Mouse (Mus musculus) heart, adult 8-10 months (tissue): ENCODE data around the gene Donson. TPM values are rescaled to one million over a fixed set of nuclear protein-coding genes. Genes with fewer than 3 reads are reported as not detected.

ENCODE experiments used
- DNase-seq: peaks from one replicate; pipeline ENCODE4 v3.0.0; 2022; ENCODE audit warnings: low spot score
- total RNA-seq, 4 experiments: library from RNA; stranded (reverse); gene quantifications; 2 replicates each; pipeline ENCODE4 v1.2.4; 2022

Donson gene
- total RNA-seq, 4 experiments from 2014 or later: 2.9 to 6.0 (median 3.5) TPM

DNA sequence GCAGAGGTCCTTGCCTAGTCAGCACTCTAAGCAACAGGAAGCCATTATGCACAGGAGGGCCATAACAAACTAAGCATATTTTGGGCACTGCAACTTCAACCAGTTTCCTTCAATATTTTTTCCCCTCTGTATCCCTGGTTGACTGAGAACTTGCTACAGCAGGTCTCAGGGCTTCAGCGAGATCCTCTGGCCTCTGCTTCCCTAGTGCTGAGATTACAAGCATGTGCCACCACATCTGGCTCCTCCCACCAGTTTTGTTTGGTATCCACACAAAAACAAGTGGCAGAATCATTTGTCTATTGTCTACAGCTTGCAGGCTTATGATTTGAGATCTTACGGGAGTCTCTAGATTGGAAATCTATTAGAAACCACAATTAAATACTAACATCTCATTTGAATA lies 43.7 kb downstream of the Donson start:
- no peak for DNase-seq

DNA sequence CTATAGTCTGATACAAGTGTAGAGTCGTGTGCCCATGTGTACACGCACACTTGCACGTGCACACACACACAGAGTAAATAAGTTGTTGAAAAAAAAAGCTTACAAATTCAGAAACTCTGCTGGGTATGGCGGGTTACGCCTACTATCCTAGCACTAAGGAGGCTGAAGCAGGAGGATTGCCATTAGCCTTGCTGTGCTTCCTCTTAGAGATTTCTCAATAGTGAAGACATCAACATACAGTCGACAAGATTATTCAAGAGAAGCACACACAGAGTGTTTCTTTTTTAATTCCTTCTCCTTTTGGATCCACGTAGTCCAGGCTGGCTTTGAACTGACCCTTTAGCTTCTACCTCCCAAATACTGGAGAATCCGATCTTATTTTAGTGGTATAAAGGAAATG lies 48.4 kb downstream of the Donson start:
- DNase-seq: no peak

DNA sequence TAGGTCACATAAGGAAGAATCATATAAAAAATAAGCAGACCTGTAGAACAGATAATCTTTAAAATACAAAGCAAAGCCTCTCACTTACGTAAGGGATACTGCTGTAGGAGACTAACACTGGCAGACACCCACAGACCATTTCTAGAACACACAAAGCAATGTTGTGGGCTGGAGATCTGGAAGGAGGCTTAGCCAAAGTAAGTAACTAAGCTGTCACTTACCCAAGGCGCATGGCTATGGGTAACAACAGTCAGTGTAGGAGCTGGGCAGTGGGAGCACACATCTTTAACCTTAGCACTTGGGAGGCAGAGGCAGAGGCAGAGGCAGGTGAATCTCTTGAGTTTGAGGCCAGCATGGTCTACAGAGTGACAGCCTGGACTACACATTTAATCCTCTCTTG lies 48.9 kb downstream of the Donson start:
- DNase-seq: no peak

DNA sequence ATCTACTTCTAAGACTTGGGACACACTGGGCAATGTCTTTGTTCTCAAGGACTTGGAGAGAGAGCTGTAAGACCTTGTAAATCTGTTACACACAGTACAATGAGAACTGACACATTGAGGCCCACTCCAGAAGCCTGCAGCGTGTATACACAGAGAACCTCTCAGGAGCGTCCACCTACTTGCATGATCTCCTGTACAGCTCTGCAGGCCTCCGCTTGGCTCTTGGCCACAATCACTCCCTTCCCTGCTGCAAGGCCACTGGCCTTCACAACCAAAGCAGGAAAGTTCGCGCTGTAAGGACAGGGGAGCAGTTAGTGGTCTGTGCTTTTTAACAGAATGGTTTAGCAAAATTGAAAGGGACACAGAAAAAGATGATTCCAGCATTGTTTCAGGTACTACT lies 49.4 kb downstream of the Donson start:
- DNase-seq: no peak

DNA sequence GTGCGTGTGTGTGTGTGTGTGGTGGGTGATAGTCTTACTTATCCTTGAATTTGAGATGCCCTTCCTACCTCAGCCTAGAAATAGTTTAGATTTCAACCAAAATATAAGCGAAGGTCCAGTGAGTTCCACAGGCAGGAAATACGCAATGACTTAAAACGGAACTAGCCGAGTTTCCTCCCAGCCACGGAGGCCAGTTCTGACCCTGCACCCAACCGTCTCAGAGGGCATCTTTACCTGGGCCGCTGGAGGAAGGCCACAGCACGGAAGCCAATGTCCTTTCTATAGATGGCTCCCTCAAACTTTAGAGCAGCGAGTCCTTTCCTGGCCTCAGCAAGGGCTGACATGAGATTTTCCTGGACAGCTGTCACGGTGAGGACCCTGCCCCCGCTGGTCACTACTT lies 54.9 kb downstream of the Donson start:
- DNase-seq: no peak

DNA sequence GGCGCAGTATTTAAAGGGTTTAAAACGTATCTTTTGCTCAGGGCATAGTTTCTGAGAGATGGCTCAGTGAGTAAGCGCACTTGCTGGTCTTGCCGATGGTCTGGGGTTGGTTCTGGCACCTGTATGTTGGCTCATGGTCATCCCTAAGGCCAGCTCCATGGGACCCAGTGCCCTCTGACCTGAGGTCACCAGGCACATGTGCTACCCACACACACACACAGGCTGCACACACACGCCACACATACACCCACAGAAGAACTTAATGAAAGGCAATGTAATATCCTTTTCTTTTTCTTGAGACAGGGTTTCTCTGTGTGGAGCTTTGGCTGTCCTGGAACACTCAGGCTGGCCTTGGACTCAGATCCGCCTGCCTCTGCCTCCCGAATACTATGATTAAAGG lies 55.6 kb downstream of the Donson start:
- no peak for DNase-seq

DNA sequence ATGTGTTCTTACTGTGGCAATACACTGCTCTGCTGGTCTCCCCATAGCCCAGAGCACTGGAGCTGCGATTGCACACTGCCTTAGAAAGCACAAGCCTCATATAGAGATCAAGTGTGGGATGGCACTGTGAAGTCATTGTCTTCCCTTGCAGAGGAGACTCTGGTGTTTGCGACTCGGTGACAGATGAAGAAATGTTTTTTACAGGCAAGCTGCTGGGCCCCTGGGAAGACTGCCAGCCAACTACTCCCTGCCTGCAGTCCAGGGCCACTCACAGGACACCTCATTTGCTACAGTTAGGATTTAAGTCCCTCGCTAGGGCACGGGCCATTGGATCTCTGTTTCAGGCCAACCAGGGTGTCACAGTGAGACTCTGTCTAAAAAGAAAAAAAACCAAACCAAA lies 56.1 kb downstream of the Donson start:
- DNase-seq: no peak

DNA sequence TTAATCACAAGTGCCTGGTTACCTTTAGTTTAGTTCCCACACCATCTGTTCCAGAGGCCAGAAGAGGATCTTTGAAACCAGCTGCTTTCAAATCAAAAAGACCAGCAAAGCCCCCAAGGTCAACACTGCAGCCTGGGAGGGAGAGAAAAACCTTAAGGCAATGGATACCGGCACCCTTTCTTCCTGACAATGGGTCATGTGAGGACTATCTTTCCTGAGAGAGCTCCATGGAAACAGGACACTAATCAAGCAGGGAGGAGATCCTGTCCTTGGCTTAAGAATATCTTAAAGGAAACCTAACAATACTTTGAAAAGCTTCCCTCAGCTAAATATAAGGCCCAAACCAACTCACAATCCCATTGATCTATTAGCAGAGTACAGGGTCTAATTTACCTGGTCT lies 58.0 kb downstream of the Donson start:
- DNase-seq: no peak

DNA sequence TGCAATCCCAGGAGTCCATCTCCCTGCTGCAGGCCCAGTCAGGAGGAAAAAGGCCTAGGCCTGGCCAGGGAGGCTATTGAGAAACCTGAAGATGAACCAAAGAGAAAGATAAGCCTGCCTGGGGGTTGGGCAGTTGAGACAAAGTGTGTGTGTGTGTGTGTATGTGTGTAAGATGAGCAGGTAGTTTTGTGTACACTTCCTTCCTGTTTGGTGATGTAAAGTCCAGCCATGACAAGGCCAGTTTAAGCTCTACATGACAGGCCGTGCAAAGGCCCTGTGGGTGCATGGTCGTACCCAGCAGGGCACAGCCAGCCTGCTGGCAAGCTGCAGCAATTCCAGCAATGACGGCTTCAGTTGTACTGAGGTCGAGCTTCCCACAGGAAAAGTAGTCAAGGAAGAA lies 58.8 kb downstream of the Donson start:
- DNase-seq: no peak

DNA sequence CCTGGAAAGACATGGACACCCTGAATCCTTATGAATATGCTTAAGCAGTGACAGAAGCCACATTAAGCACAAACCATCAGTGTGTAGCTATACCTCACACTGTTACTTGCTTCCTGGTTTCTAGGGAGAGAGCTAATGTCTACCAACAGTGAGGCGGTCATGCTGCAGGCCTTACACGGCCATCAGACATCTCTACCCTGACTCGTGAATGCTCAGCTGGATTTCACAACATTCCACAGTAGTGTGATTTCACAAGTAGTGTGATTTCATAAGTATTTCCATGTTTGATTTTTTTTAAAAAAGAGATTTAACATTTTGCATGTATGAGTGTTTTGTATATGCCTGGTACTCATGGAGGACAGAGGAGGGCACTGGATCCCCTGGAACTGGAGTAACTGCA lies 59.9 kb downstream of the Donson start:
- DNase-seq: no peak

DNA sequence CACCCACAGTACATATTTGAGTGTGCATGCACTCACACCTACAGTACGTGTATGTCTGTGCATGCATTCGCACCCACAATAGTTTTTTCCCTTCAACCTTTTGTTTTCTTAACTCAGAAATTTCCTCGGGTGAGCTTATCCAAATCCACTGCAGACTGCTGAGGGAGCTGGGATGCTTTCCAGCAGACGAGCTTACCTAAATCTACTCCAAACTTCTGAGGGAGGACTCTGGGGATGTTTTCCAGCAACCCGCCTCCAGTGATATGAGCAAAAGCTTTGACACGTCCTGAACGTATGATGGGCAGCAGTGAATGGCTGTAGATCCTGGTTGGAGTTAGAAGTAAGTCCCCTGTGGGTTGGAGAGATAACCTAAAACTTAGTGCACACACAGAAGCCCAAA lies 60.7 kb downstream of the Donson start:
- no peak for DNase-seq

Other genes with a start within 250 kb of the Donson start
- 10 to 100 TPM; 18.7 to 28.6 (median 22.0) TPM for gene Ifnar1, start 203.5 kb downstream of the Donson start, total RNA-seq
- 100 to 1,000 TPM; 122 to 145 (median 132) TPM for gene Ifngr2, start 141.7 kb downstream of the Donson start, total RNA-seq
- 10 to 100 TPM; 49.1 to 56.7 (median 50.9) TPM for gene Tmem50b, start 91.0 kb downstream of the Donson start, total RNA-seq
- 10 to 100 TPM; 34.1 to 41.5 (median 39.8) TPM for gene Dnajc28, start 69.7 kb downstream of the Donson start, total RNA-seq
- gene Gart, start 41.8 kb downstream of the Donson start, total RNA-seq: 10 to 100 TPM; 72.7 to 86.8 (median 73.1) TPM
- gene Son, start 41.3 kb downstream of the Donson start, total RNA-seq: 100 to 1,000 TPM; 119 to 148 (median 131) TPM
- gene Cryzl1, start 40.2 kb upstream of the Donson start, total RNA-seq: 10 to 100 TPM; 26.0 to 30.4 (median 27.1) TPM
- 10 to 100 TPM; 50.2 to 64.1 (median 53.3) TPM for gene Itsn1, start 40.5 kb upstream of the Donson start, total RNA-seq